Mouse (Mus musculus): ENCODE measurements around the gene Dnaaf2. TPM values are rescaled to one million over a fixed set of nuclear protein-coding genes. Genes with fewer than 3 reads are reported as not detected.

Dnaaf2 gene
- polyA plus RNA-seq, 1 experiment from 2014 or later, result 16.3 TPM

DNA sequence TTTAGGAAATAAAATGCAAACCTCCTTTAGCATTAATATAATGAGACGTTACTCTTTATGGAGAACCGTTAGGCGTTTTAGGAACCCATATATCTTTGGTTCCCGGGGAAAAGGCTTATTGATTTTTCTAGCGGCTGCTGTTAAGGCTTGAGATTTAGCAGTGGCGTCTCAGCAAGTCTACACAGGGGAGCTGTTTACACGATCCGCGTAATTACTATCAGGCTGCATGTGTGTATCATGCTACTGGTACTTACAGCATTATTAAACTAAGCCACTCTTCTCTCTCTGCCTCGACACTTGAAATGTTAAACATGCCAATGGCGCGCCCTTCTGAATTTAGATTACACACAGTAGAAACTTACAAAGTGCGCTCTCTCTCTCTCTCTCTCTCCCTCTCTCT lies 48.2 kb downstream of the Dnaaf2 start:
- Histone ChIP-seq H3K4me1 (no peaks in the 10 kb centered on the region), H3K4me3 (no peak overlapping the region), H3K27ac (no peak overlapping the region), H3K27me3 (ENCODE audit: poor library complexity, severe bottlenecking) (no peaks in the 10 kb centered on the region), H3K9me3 (no peaks in the 10 kb centered on the region), H3K36me3 (replicated peaks) (0 out of 2 replicates have a peak, but pooled peaks cover 3% of the 10 kb centered on the region)
- 91% methylated on average over 13 of the region's 13 CpGs for WGBS
- DNase-seq (ENCODE audit: extremely low spot score, low spot score), result no peak

DNA sequence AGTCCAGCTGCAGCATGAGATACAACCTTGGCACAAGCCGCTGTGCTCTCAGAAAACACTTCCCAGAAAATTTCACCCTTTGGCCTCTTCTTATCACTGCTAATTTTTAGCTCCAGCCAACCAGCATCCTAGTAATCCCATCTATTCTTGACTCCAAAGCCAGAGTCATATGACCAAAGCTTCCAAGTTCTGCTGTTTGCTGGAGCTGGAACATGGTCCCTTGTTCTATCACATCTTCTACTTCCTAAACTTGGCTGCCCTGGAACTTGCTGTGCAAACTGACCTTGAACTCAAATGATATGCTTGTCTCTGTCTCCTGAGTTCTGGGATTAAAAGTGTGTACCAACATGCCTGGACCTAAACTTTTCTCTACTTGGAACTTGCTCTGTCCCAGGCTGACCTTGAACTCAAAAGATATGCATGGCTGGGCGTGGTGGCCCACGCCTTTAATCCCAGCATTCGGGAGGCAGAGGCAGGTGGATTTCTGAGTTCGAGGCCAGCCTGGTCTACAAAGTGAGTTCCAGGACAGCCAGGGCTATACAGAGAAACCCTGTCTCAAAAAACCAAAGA lies 51.0 kb downstream of the Dnaaf2 start:
- no peaks in the 10 kb centered on the region for H3K36me3 ChIP-seq (replicated peaks)
- H3K4me3 ChIP-seq, result no peak overlapping the region
- 90% methylated on average over 5 of the region's 5 CpGs for WGBS
- no peak for DNase-seq (ENCODE audit: extremely low spot score, low spot score)
- no peaks in the 10 kb centered on the region for H3K4me1 ChIP-seq
- H3K27me3 ChIP-seq (ENCODE audit: poor library complexity, severe bottlenecking), result no peaks in the 10 kb centered on the region
- no peak overlapping the region for H3K27ac ChIP-seq
- no peaks in the 10 kb centered on the region for H3K9me3 ChIP-seq

DNA sequence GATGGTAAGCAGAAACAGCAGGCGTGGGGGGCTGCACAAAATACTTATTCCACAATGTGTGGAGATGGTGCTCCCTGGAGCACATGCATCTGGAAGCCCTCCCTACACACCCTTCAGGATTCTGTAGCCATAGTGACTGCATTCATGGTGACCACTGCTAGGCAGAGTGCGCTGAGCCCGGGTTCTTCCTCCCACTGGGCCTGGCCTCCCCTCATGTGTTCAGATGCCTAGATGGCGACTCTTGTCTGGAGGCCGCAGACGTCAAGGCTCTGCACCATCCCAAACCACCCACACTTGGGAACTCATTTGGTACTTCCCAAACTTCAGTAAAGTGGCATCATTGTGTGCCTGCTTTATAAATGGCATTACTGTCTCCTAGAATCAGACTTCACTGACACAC lies 54.8 kb downstream of the Dnaaf2 start:
- Histone ChIP-seq H3K4me3 (no peak overlapping the region), H3K36me3 (replicated peaks) (no peaks in the 10 kb centered on the region), H3K27me3 (ENCODE audit: poor library complexity, severe bottlenecking) (no peaks in the 10 kb centered on the region), H3K9me3 (no peaks in the 10 kb centered on the region), H3K4me1 (no peaks in the 10 kb centered on the region), H3K27ac (no peak overlapping the region)
- no peak for DNase-seq (ENCODE audit: extremely low spot score, low spot score)
- WGBS, result 77% methylated on average over 6 of the region's 6 CpGs

DNA sequence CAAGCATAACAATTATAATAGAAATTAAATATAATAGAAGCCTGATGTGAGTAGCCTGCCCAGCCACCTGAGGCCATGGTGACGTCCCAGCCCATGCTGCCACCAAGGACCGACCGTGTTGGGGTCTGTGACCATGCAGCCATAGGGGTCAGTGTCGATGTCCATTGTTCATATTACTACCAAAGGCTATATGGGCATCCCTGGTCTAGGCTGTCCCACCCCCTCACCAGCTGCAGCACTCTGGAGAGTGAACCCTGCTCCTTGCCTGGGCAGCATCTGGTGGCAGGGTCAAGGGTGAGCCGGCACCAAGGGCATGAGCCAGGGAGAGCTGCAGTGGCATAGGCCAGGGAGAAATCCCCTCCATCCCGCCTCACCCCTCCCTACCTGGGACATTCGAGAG lies 58.4 kb downstream of the Dnaaf2 start:
- 88% methylated on average over 7 of the region's 7 CpGs for WGBS
- Histone ChIP-seq H3K27ac (no peak overlapping the region), H3K4me1 (no peaks in the 10 kb centered on the region), H3K4me3 (no peak overlapping the region), H3K27me3 (ENCODE audit: poor library complexity, severe bottlenecking) (no peaks in the 10 kb centered on the region), H3K36me3 (replicated peaks) (no peaks in the 10 kb centered on the region), H3K9me3 (no peaks in the 10 kb centered on the region)
- no peak for DNase-seq (ENCODE audit: extremely low spot score, low spot score)

- Histone ChIP-seq H3K9me3 (no peaks in the 10 kb centered on the region), H3K27ac (no peak overlapping the region), H3K4me3 (no peak overlapping the region), H3K36me3 (replicated peaks) (no peaks in the 10 kb centered on the region), H3K27me3 (ENCODE audit: poor library complexity, severe bottlenecking) (no peaks in the 10 kb centered on the region), H3K4me1 (no peaks in the 10 kb centered on the region)
- WGBS, result 94% methylated on average over 3 of the region's 3 CpGs
- DNase-seq (ENCODE audit: extremely low spot score, low spot score), result no peak
Observed at GRCm38 (mm10) chr12:69139201-69139600, 59.0 kb downstream of the Dnaaf2 start.

Small RNA genes within 50 kb of the gene (microRNA-seq; reads per million reads assigned to microRNA genes)
- gene Gm47287, result not detected
- gene Gm47295, result 0.90 reads per million

Other genes starting within 250 kb of the Dnaaf2 start
- gene Rps29, start 39.2 kb downstream of the Dnaaf2 start, polyA plus RNA-seq (2016; fragmentation: Nextera tagmentation; extraction: Ambion mirVana), result 1,386 and 1,412 TPM in 2 replicates
- gene Lrr1, start 29.6 kb downstream of the Dnaaf2 start, polyA plus RNA-seq (2016; fragmentation: Nextera tagmentation; extraction: Ambion mirVana), result 37.1 and 41.2 TPM in 2 replicates
- gene Rpl36al, start 14.3 kb downstream of the Dnaaf2 start, polyA plus RNA-seq (2016; fragmentation: Nextera tagmentation; extraction: Ambion mirVana), result 567 and 576 TPM in 2 replicates
- gene Mgat2, start 14.3 kb downstream of the Dnaaf2 start, polyA plus RNA-seq (2016; fragmentation: Nextera tagmentation; extraction: Ambion mirVana), result 28.3 and 30.9 TPM in 2 replicates
- gene Gm49383, start 1.3 kb downstream of the Dnaaf2 start, polyA plus RNA-seq (2016; fragmentation: Nextera tagmentation; extraction: Ambion mirVana), result 62.2 and 67.8 TPM in 2 replicates
- 51.8 and 59.4 TPM in 2 replicates for gene Gm49384, start 5.8 kb upstream of the Dnaaf2 start, polyA plus RNA-seq (2016; fragmentation: Nextera tagmentation; extraction: Ambion mirVana)
- gene Pole2, start 29.8 kb upstream of the Dnaaf2 start, polyA plus RNA-seq (2016; fragmentation: Nextera tagmentation; extraction: Ambion mirVana), result 37.5 and 38.2 TPM in 2 replicates
- 2.6 and 3.3 TPM in 2 replicates for gene Klhdc1, start 42.7 kb upstream of the Dnaaf2 start, polyA plus RNA-seq (2016; fragmentation: Nextera tagmentation; extraction: Ambion mirVana)
- gene Klhdc2, start 98.3 kb upstream of the Dnaaf2 start, polyA plus RNA-seq (2016; fragmentation: Nextera tagmentation; extraction: Ambion mirVana), result 198 and 202 TPM in 2 replicates
- 95.2 and 97.8 TPM in 2 replicates for gene Nemf, start 158.7 kb upstream of the Dnaaf2 start, polyA plus RNA-seq (2016; fragmentation: Nextera tagmentation; extraction: Ambion mirVana)
- 32.6 and 33.5 TPM in 2 replicates for gene Arf6, start 173.7 kb upstream of the Dnaaf2 start, polyA plus RNA-seq (2016; fragmentation: Nextera tagmentation; extraction: Ambion mirVana)
- gene Gm9887, start 174.0 kb upstream of the Dnaaf2 start, polyA plus RNA-seq (2016; fragmentation: Nextera tagmentation; extraction: Ambion mirVana), result 0.84 and 1.2 TPM in 2 replicates

All from forebrain, embryonic 10.5 days (tissue).